Mouse (Mus musculus) regulatory T cell (primary cell): Measurements from ENCODE around the gene Slc22a4.

Source experiments
- in situ Hi-C: fragments of 300-600 bp; cut with MboI, MseI; formaldehyde crosslinking; loops from one replicate; pipeline ENCODE4 v1.15.1; 2025; ENCODE audit warnings: high pct_unique_total_duplicates

Slc22a4 gene

DNA sequence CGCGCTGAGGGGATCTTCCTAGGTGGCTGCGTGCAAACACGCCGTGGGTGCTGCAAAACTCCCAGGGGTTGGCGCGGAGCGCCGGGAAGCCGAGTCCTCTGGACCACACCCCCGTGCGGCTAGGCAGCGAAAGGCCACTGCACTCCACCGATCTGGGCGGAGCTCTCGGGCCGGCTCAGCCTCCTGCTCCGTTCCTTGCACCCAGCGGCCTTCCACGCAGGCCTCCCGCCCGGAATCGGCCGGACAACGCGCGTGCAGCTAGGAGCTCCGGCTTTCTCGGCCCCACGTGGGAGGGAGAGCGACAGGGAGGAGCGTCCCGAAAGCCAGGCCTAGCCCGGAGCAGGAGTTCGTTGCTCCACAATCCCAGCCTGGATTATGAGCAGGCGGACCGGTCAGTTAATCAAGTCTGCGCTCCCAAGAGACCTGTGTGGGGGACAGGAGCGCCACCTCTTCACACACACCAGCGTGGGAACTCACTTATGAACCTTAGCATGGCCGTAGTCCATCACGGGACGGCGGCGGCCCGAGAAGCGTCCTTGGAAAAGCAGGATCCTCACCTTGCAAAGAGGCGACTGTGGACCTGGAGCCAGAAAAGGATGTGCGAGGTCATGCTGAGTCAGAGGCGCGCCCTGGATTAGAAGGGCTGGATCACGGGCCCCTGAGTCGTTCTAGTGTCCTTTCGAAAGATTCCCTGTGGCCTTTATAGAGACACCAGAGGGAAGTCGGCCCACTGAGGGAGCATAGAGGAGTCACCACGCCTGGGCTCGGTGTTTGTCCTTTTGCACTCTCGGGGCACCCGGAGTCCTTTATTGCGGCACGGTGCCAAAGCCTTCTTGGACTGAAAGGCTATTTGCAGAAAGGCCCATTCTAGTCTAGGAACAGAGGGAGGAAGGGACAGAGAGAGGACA, at the start of gene Slc22a4:
Gene Slc22a4, minus strand, starts transcription at position 47 of the 908 bp plus-strand sequence.
- in situ Hi-C loops: no loop called here

DNA sequence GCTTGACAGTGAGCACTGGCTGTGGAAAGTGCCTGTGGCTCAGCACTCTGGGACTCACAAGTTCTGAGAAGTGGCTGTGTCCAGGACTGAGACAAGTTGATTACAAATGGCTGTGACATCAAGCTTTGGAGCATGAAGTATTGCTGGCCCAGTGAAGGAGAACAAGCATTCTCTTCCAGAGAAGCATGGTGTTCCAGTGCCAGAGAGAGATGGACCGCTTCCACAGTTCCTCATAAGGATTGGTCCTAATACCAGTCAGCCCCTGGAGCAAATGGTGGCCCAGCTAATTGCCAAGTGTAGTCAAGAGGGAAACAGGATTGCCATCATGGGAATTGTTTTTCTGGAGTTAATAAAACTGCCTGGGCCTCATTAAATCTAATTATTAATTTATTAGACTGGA, 48.2 kb upstream of the Slc22a4 start:
- in situ Hi-C loops: no loop called here

DNA sequence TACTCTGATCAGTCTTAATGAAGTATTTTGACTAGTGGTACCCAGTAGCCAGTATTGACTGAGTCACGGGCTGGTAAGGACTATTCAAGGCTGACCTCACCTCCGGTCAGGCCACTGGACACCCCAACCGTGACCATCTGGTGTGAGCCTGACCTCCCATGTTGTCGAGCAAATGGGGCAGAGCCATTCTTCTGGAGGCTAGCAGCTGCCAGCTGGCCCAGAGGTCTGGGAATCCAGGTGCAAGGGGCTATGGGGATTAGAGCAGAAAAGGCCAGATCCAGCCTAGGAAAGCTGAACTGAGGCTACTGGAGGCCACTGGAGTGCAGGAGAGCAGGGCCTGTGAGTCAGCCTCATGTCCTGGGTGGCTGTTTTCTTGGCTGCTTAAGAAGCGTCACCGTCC, 47.5 kb upstream of the Slc22a4 start:
- in situ Hi-C loops: no loop called here

DNA sequence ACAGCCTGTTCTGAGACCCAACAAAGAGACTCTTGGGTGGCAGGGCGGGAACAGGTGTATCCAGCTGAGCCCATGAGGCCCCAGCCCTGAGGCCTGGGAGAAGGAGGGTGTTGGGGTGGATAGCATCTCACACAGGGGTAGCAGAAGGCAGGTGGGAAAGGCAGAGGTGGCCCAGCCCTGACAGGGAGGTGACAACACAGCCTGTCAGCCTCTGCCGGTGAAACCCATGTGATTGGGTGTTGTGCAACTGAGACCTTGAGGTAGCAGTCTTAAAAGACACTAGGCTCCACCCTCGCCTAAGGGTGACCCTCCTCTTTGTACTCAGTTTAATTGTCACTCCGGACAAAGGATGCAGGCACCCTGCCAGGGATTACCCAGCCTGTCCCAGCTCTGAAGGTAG, 45.4 kb upstream of the Slc22a4 start:
- in situ Hi-C loops: no loop called here

DNA sequence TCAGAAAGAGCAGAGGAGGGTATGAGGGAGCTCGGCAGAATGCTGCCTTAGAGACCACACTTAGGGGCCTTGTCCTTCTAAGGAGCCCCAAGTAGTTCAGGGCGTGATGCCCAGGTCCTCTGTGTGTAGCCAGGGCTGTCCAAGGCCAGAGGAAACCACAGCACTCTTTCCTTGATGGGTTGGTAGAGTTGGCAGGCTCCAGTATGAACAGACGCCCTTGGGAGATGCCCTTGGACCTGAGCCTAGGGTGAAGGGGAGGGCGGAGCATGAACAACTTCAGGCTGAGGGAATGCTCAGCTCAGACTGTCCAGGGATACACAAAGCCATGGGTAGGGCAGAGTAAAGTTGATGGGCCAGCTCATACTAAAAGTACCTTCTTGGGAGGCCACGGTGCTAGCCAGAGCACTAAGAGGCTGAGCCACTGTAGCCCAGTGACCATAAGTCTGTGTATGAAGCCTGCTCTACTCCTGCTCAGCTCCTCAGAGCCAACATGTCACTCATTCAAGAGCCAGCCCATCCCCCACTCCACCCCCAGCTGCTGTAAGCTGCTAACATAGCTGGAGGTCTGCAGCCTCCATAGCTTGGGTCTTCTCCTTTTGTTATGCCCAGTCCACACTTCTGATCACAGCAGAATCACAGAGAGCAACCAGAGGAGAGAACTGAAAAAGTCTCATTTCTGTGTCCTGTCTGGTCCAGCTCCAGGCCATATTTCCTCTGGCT, 44.0 kb upstream of the Slc22a4 start:
- in situ Hi-C loops: no loop called here

DNA sequence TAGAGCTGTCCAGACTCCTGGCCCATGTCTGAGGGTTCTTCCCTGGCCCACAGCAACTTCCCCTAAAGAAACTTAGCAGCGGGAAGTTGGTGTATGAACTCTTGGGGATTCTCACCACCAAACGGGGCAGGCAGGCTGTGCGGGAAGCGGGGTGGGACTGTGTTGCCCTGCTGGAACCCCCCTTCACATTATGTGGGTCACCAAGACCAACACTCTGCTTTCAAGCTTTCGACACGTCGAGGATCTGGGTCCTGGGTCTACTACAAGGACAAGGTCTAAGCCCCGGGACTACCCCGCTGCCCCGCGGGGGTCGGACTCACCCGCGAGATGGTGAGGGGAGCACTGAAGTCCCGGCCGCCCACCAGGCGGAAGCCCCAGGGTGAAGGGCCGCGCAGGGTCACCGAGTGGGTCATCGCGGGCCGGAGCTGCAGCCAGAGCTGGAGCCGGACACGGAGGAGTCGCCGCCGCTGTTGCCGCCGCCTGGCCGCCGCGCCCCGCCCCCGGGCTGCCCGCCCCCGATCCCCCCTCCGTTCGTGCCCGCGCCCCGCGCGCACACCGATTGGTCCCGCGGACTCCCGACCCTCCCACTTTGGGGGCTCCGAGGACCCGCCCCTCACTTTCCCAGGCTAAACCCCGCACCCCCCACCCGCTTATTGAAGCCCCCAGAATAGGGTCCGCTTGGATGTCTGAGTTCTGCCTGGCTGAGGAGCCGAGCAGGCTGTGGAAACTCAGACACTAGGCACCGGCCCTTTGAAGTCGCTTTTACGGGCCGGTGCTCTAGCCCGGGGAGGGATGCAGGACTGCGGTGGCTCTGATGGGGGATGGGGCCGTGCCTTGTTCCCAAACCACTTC, 40.9 kb upstream of the Slc22a4 start, which contains the start of gene Pdlim4:
Gene Pdlim4, minus strand, starts transcription at position 495 of the 852 bp plus-strand sequence.
- in situ Hi-C loops: no loop called here

DNA sequence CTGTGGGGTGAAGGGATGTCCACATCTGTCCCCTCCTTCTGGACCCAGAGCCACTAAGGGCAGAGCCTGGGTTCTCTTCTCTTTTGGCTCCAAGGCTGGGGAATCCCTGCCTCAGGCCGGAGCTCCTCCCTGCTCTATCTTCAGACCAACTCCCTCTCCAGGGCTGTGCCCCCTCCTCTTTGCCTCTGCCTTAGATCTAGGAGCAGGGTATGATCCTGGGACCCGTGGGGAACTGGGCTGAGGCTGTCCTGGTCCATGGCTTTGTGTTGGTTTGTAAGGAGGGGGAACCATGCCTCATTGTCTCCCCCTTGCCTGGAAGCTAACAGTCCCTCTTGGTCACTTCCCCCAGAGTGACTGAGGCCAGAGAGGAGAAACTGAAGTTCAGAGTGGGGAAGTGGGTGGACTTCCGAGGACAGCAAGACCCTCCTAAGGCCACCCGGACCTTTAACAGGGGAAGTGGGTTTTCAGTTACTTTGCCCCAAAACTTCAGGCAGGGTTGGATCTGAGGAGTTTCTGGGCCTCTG, 40.2 kb upstream of the Slc22a4 start:
- in situ Hi-C loops: no loop called here

DNA sequence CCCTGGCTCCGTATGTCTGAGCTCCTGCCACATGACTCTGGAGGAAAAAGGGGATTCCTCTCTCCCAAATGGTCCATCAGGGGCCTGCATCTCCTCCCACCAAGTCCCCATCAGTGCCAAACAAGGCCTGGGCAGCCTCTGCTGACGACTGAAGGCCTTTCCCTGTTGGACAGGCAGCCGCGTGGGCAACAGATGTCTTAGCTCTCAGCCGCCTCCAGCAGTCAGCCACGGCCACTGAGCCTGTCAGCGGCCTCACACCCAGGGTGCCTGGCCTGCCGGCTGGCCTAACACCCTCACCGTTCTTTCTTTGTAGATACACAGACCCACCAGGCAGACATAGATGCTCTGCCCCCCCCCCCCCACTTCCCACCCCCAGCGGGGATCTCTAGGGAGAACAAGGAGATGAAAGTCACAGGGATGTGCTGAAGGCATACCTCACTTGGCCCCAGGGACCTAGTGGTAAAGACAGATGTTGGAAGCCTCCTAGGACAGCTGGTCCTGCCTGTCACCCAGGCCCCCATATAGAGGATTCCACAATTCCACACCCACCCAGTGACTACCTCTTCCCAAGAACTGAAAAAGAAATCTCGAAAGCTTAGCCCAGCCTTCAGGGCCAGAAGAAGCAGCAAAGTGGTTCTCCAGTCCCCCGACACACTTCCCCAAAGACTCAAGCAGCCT, 39.6 kb upstream of the Slc22a4 start:
- in situ Hi-C loops: no loop called here

DNA sequence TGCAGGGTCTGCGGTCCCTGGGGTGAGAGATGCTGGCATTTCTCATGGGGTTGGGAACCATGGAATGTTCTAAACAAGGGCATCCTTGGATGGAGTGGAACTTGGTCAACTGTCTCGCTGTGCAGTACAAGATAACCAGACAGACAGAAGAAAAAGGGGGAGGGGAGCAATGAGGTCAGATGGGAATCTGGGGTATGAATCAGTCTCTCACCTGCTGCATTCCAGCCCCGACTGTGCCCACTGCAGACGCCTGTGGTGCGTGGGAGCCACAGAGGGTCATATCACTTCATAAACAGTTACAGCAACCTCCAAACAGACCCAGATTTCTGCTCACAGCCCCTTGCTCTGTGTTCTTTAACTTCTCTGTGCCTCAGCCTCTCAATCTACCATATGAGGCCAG, 38.5 kb upstream of the Slc22a4 start:
- in situ Hi-C loops: no loop called here

DNA sequence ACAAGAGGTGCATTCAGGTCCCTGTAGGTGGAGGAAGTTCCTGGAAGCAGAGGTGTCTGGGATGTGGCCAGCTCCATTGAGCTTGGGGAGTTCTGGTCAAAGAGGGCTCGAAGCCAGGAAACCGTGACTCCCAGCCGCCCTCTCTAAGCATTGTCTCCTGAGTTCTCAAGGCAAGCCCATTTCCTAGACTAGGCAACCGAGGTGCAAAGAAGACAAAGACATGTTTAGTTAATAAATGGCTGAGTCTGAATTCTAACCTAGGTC, 38.0 kb upstream of the Slc22a4 start:
- in situ Hi-C loops: no loop called here

DNA sequence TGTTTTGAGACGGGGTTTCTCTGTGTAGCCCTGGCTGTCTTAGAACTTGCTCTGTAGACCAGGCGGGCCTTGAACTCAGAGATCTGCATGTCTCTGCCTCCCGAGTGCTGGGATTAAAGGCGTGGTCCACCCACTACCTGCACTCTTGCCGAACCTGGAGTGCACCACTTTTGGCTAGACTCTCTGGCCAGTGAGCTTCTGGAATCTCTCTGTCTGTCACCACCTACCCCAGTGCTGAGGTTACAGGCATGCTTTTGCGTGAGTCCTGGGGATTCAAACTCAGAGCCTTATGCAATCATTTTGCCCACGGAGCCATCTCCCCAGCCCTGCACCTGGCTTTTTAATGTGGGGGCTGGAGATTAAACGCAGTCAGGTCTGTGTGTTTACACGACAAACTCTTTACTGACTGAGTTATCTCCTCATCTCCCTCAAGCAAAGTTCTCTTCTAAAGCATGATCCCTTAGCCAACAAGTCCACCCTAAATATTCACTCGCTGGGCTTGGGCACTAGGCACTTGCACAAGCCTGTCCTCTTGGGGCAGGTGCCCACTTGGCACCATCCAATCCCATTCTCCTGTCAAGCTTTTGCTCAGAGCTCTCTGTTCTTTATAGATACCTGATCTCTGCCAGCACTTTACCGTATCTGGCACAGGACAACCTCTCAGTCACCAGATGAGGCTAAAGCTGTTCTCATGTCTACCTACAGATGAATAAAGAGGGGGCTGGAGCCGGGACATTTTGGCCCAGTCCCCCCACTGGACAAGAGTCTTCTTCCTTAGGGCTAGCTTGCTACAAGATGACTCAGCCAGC, 37.4 kb upstream of the Slc22a4 start:
- in situ Hi-C loops: no loop called here

DNA sequence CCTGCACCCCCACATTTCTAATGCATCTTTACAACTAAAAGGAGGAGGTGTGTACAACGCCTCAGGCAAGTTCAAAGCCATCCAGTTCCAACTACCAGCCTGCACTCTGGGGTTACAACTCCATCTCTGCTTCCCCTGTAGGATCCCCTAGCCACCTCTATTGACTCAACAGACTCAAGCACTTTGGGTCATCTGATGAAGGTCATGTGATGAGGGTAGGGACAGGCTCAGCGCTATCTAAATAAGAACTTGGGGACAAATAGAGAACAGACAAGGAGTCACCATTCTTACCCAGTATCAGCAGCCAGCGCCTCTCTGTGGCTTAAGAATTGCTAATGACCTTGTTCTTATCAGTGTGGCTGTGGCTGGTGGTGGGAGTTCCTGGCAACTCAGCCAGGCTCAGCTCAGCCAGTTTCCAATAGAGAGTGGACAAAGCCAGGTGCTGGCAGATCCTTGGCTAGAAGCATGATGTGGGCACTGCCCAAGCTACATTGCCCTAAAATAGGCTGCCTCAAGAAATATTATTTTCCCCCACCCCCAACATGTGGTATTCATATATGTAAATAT, 36.6 kb upstream of the Slc22a4 start:
- in situ Hi-C loops: no loop called here

DNA sequence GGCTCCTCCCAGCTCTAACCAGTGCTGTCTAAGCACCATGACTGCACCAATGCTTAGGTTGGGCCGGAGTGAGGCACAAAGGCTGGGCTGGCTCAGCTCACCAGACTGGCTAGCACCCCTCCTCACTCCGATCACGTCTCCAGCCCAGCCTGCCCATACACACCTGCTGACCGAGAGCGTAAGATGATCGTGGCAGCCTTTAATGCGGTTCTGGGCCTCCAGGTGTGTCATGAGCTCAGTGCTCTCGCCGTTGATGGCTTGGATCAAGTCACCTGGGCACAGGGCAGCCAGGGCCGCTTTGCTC, 35.5 kb upstream of the Slc22a4 start:
- in situ Hi-C loops: no loop called here

DNA sequence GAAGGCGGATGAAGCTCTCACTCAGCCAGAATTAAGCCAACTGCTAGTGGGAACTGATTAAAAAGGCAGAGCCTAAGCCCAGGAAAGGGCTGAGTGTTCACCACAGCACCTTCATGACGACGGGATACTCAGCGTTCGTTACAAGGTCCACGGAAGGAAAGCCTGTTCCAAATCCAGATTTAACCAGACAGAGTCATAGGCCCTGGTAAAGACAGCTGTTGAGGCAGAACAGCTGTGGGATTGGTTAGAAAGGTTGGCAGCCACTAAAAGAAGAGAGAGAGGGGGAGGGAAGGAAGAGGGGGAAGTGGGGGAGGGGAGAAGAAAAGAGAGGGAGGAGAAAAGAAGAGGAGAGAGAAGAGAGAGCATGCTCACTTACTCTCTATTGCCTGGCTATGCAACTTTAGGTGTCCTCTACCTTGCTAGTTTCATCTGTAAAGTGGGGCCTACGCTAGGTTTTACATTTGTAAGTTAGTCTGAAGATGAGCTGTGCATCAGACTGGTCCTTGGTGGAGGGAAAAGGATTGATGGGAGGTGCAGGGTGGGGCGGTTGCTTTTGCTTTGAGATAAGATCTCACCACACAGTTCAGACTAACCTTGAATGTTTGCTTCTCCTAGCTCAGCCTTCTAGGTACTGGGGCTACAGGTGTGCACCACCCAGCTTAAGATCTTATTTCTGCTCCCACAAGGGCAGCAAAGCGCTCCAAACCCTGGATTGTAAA, 35.0 kb upstream of the Slc22a4 start:
- in situ Hi-C loops: no loop called here

DNA sequence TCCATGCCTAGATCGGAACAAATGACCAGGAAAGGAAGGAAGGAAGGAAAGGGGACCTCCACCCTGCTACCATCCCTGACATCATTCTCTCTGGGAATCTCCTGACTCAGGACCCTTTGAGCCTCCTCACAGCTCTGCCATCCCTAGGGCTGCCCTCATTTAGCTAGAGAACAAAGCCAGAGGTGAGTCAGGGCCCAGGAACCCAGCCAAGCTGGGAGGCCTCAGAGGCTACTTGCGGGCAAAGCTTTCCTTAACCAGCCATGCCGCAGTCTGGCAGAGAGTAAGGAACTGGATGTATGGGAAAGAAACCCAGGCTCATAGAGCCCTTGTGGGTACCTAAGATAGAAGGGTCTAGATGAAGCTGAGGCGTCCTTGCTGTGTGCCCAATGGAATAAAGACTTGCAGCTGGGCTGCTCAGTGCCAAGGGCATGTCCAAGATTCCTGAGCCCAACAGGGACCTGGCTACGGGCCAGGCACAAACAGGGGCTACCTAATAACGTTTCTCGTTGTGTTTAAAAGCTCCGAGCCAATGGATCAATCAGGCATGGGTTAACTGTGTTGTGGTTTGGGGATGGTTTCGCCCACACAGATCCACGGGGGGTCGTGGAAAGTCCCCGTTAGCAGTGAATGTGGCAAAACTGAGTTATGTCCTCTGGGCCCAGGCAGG, 34.3 kb upstream of the Slc22a4 start:
- in situ Hi-C loops: no loop called here

DNA sequence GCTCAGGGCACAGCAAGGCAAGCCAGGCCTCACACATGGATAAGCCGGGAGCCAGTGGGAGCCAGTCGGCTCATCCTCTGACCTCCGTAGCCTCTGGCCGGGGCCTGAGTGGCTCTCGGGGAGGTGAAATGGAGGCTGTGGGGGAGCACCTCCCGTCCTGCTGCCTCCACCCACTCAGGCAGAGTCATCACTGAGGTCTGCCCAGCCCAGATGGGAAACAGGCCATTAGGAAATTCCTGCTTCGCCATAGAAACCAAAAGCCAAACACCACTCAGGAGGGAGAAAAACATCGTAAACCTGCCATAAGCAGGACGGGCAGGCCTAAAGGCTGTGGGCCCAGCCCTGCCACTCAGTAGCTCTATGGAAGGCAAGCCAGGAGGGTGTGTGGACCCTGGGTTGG, 32.4 kb upstream of the Slc22a4 start:
- in situ Hi-C loops: no loop called here

DNA sequence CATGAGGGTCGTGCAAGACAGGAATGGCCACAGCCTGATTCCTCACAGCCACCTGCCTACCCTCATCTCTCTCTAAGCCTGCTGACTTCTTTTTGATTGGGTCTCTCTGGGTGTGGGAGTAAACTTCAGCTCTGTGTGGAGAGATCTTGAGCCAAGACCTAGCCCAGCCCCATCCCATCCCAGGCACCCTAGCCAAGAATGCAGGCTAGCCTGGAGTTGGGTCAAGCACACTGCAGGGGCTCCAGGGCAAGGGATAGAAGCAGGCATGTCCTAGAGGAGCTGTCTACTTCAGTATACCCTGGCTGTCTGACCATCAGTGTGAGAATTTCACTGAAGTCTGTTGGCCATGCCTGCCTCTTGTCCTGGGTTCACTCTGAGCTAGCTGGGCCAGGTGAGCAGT, 31.6 kb upstream of the Slc22a4 start:
- in situ Hi-C loops: loop anchor here (5.0 kb wide), 1 partner anchor 52 kb away; no protein-coding TSS in a partner anchor

DNA sequence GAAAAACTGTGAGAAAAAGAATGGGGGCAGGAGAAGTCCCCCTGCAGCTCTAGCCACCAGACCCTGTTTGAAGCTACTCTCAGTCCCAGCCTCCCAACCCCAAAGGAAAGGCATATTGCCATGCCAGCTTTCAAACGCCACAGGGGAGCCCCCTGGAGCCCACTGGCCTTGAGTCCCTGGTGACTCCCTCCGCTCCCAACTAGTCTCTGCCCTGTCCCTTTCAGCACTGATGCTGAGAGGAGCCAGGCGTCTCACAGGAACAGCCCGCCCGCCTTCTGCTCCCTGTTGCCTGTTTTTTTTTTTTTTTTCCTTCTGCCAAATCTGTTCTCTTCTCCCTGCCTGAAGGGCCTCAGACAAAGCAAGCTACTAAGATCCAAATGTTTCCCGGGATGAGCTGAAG, 30.8 kb upstream of the Slc22a4 start:
- in situ Hi-C loops: loop anchor here (5.0 kb wide), 1 partner anchor 51 kb away; no protein-coding TSS in a partner anchor

DNA sequence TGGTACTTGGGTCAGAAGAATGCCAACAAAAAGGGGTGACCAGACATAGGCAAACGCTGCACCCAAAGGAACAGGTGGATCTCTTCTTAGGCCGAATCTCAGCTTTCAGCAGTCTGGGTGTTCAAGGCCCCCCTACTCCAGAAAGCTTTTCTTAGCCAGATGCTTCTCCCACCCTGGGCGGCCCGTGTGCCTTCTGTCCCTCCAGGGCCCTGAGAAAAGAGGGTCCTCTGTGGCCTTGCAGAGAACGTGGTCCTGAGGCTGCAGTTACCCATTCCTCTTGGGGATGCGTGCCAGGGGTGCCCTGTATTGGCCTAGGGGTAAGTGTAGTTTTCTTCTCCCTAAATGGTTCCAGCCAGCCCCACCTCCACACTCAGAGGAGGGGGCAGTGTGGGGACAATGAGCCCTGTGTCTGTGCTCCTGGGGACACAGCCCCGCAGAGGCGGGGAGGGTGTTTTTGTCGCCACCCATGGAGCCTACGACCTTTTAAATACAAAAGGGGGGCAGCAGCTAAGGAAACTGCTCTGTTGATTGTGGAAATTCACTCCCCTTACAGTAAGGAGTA, 30.2 kb upstream of the Slc22a4 start:
- in situ Hi-C loops: loop anchor here (5.0 kb wide), 1 partner anchor 51 kb away; no protein-coding TSS in a partner anchor
